ENCODE assay signal across 15 mouse cellular contexts in the genomic region with DNA sequence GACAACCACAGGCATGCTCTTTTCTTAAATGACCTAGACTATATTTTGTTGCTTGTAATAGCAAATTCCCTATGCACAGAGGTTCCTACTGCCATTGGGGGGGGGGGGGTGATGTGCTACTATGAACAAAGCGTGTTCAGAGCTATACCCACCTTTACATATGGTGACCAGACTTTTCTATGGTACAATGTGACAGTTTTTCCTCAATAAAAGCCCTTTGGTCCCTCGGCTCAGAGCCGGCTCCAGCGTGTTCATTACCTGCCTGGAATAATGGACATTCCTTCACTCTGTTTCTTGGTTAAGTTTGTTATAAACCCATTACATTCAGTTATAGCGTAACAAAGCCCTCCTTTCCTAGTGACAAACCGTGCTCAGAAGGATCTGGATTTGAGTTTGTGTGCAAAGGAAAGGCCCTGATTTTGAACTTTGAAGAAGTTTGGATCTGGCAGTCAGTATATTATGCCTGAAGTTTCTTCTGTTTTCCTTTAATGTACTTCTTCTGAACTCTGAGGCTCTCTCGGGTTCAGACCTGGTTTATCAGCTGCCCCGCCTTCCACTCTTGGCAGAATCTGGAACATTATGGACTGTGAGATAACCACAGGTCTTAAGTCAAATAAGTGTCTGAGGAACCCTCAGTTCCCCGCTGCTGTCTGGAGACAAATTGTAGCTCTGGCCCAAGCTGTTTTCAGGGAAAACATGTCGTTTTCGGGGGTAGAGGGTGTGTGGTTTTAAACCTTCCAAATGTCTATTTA. TPM values are rescaled to one million over a fixed set of nuclear protein-coding genes. Genes with fewer than 3 reads are reported as not detected.
DNase-seq lines count a peak whose midpoint lies in the region; ATAC-seq and TF ChIP-seq lines count a peak whose summit lies in the region.
"Had no signal": no experiment of that assay in that cellular context is flagged by ENCODE, and none has a peak within 500 bp of the region (broad histone marks: within the 10 kb centered on the region; RNA-seq: fewer than 3 reads in every experiment).

No protein-coding gene starts in this region.

- no peaks in the 10 kb centered on the region for H3K79me2 ChIP-seq in heart, adult 2 months (replicated peaks; ENCODE audit: control insufficient read depth, insufficient read depth, low read length)

- H3K36me3 ChIP-seq in heart, adult 2 months (ENCODE audit: control insufficient read depth, insufficient read depth, low read length): no peaks in the 10 kb centered on the region
- no peaks in the 10 kb centered on the region for H3K36me3 ChIP-seq in lung, embryonic 14.5 days (ENCODE audit: insufficient read depth)
- no peaks in the 10 kb centered on the region for H3K36me3 ChIP-seq in liver, embryonic 13.5 days
- H3K36me3 ChIP-seq: hindbrain, embryonic 10.5 days; liver, embryonic 15.5 days; midbrain, embryonic 15.5 days had no signal

- H3K9me3 ChIP-seq in lung, embryonic 14.5 days (ENCODE audit: low read depth, low read length): no peaks in the 10 kb centered on the region
- H3K9me3 ChIP-seq in liver, embryonic 13.5 days (replicated peaks): no peaks in the 10 kb centered on the region
- H3K9me3 ChIP-seq: hindbrain, embryonic 10.5 days; liver, embryonic 15.5 days; midbrain, embryonic 15.5 days had no signal

- H3K9ac ChIP-seq in heart, adult 2 months (ENCODE audit: low read depth, low read length): no peak overlapping the region
- no peak overlapping the region for H3K9ac ChIP-seq in lung, embryonic 14.5 days
- H3K9ac ChIP-seq in liver, embryonic 13.5 days: no peak overlapping the region
- H3K9ac ChIP-seq: liver, embryonic 15.5 days; midbrain, embryonic 15.5 days had no signal

- no peak for ATAC-seq in lung, embryonic 14.5 days (ENCODE audit: insufficient read depth)
- peak; percentile 60; the same call in 1 of the 2 replicates for ATAC-seq in liver, embryonic 13.5 days (ENCODE audit: low read depth)
- no peak for ATAC-seq in frontal cortex, adult (ENCODE audit: low TSS enrichment)
- ATAC-seq: midbrain, embryonic 15.5 days had no signal

- TF ChIP-seq EP300 in heart, adult 2 months (IDR thresholded peaks at IDR 0.05; ENCODE audit: insufficient read depth, low read depth, low read length): no peak

- no peaks in the 10 kb centered on the region for H3K4me1 ChIP-seq in heart, adult 2 months (ENCODE audit: control insufficient read depth, insufficient read depth, low read length)
- H3K4me1 ChIP-seq in lung, embryonic 14.5 days (ENCODE audit: insufficient read depth): 0 out of 2 replicates have a peak, but pooled peaks cover 4% of the 10 kb centered on the region
- peaks cover 32% of the 10 kb centered on the region for H3K4me1 ChIP-seq in liver, embryonic 13.5 days (replicated peaks)
- H3K4me1 ChIP-seq: midbrain, embryonic 15.5 days had no signal

- H3K4me2 ChIP-seq in lung, embryonic 14.5 days: no peak overlapping the region
- H3K4me2 ChIP-seq in liver, embryonic 13.5 days: 0 out of 2 replicates have a peak overlapping the region, but pooled peaks have one; percentile 17
- H3K4me2 ChIP-seq: liver, embryonic 15.5 days; midbrain, embryonic 15.5 days had no signal

- DNase-seq in heart, adult 11 months: peak; percentile 49
- DNase-seq in heart, adult 2 months: no peak
- peak; percentile 23 for DNase-seq in lung, embryonic 14.5 days
- DNase-seq in lung, postnatal 14 days: no peak
- DNase-seq in liver, embryonic 13.5 days: peak; percentile 31
- no peak for DNase-seq in thymus, adult 18-20 months
- DNase-seq in cerebellum, adult 18-20 months: no peak
- DNase-seq: adrenal gland, postnatal 25 days; gastrocnemius, postnatal 14 days; kidney, adult 9 months had no signal

- no peak for TF ChIP-seq POLR2A in heart, adult 2 months (IDR thresholded peaks at IDR 0.05; ENCODE audit: insufficient read depth, low read depth, low read length)

- H3K27me3 ChIP-seq in heart, adult 2 months (ENCODE audit: control insufficient read depth, insufficient read depth, low read length): no peaks in the 10 kb centered on the region
- H3K27me3 ChIP-seq in lung, embryonic 14.5 days (ENCODE audit: insufficient read depth, low read length): no peaks in the 10 kb centered on the region
- H3K27me3 ChIP-seq in liver, embryonic 13.5 days: no peaks in the 10 kb centered on the region

- no peak overlapping the region for H3K4me3 ChIP-seq in heart, adult 2 months
- no peak overlapping the region for H3K4me3 ChIP-seq in lung, embryonic 14.5 days (ENCODE audit: low read depth, low read length)
- H3K4me3 ChIP-seq in liver, embryonic 13.5 days (replicated peaks): no peak overlapping the region
- H3K4me3 ChIP-seq: hindbrain, embryonic 10.5 days; liver, embryonic 15.5 days; midbrain, embryonic 15.5 days had no signal

- intact Hi-C loops in heart, adult 2 months (cut with DNase I): no loop called here

- WGBS in heart, adult 2 months: 75% methylated on average over 11 of the region's 11 CpGs
- WGBS in lung, embryonic 14.5 days: 49% methylated on average over 11 of the region's 11 CpGs
- WGBS in liver, embryonic 13.5 days (ENCODE audit: insufficient replicate concordance): 42% methylated on average over 11 of the region's 11 CpGs

- no peak overlapping the region for H3K27ac ChIP-seq in heart, adult 2 months
- H3K27ac ChIP-seq in lung, embryonic 14.5 days (ENCODE audit: low read depth): no peak overlapping the region
- no peak overlapping the region for H3K27ac ChIP-seq in liver, embryonic 13.5 days
- H3K27ac ChIP-seq: hindbrain, embryonic 10.5 days; liver, embryonic 15.5 days; macrophage; midbrain, embryonic 15.5 days had no signal

- TF ChIP-seq CTCF in heart, adult 2 months (IDR thresholded peaks at IDR 0.05): no peak
- no peak for TF ChIP-seq CTCF in lung, embryonic 14.5 days (IDR thresholded peaks at IDR 0.05; ENCODE audit: low read depth)

RNA-seq across cellular contexts. Expression of a gene that starts 49.3 kb away (rescaled TPM):
- total RNA-seq in heart, adult 2 months (2021): 1 to 10 TPM; 5.3 to 7.5 TPM
- polyA plus RNA-seq in heart, adult 2 months (2012; rRNA removed): 4.4 and 4.7 TPM in 2 replicates
- polyA plus RNA-seq in lung, embryonic 14.5 days (2014; fragmentation: Nextera tagmentation; extraction: Ambion mirVana): not detected in 2 replicates
- 0.14 TPM in 1 of 2 replicates, not detected in the other for polyA plus RNA-seq in liver, embryonic 13.5 days (2015; fragmentation: Nextera tagmentation; extraction: Ambion mirVana)
- polyA plus RNA-seq: liver, embryonic 15.5 days had no signal

RNA-seq across cellular contexts. Expression of a gene that starts 58.2 kb away (rescaled TPM):
- 100 to 1,000 TPM; 134 to 159 TPM for total RNA-seq in heart, adult 2 months (2021)
- polyA plus RNA-seq in heart, adult 2 months (2012; rRNA removed): 23.3 and 61.3 TPM in 2 replicates
- 3.1 and 5.7 TPM in 2 replicates for polyA plus RNA-seq in lung, embryonic 14.5 days (2014; fragmentation: Nextera tagmentation; extraction: Ambion mirVana)
- polyA plus RNA-seq in liver, embryonic 13.5 days (2015; fragmentation: Nextera tagmentation; extraction: Ambion mirVana): 56.7 and 61.3 TPM in 2 replicates

Comparison
In these comparisons a context has a peak if more than half of its experiments do, and no peak if none do; other contexts are left out.
1. DNase-seq: peak in heart, adult 11 months (single experiment), lung, embryonic 14.5 days (single experiment) and liver, embryonic 13.5 days (single experiment); none in heart, adult 2 months (0 of 2), lung, postnatal 14 days (single experiment), thymus, adult 18-20 months (0 of 2) and cerebellum, adult 18-20 months (0 of 2).